Mouse (Mus musculus): ENCODE data around the gene Tbx21.

- TF ChIP-seq CTCF (IDR thresholded peaks at IDR 0.05): no peak
- no peak for TF ChIP-seq EP300 (IDR thresholded peaks at IDR 0.05)
Measured at GRCm38 (mm10) chr11:97049492-97050085, 65.5 kb downstream of the Tbx21 start.
